Mouse (Mus musculus) megakaryocyte, embryonic 14.5 days (primary cell): Measurements from ENCODE around the gene Phf13. TPM values are rescaled to one million over a fixed set of nuclear protein-coding genes. Genes with fewer than 3 reads are reported as not detected.

Experiments used
- H3K27me3 ChIP-seq: replicated peaks from 2 replicates; pipeline ENCODE3; 2012; ENCODE audit warnings: inconsistent platforms
- H3K36me3 ChIP-seq: replicated peaks from 2 replicates; pipeline ENCODE3; 2012; ENCODE audit warnings: low read length, inconsistent platforms, mixed read lengths
- H3K4me1 ChIP-seq: 2 replicates; pipeline ENCODE4 v1.6.1; 2012; ENCODE audit warnings: inconsistent platforms
- H3K4me3 ChIP-seq: replicated peaks from 2 replicates; pipeline ENCODE3; 2012; ENCODE audit warnings: moderate library complexity, mild to moderate bottlenecking, inconsistent platforms
- H3K9me3 ChIP-seq: 2 replicates; pipeline ENCODE4 v1.6.1; 2012; ENCODE audit warnings: inconsistent platforms
- FLI1 ChIP-seq: IDR thresholded peaks from 2 replicates; pipeline ENCODE4 v1.6.1; 2012; ENCODE audit warnings: low read length, inconsistent platforms, mixed read lengths
- GATA1 ChIP-seq: IDR thresholded peaks from 3 replicates; pipeline ENCODE4 v1.6.1; 2012; ENCODE audit warnings: mixed read lengths, low read length, inconsistent platforms, borderline replicate concordance
- polyA plus RNA-seq: library from polyadenylated mRNA; stranded (reverse); fragments of >175 nt; gene quantifications from 2 replicates; pipeline ENCODE4 v1.2.3, GENCODE M21; 2012; ENCODE audit warnings: low replicate concordance; ENCODE audit not compliant: insufficient read depth

Gene Phf13
- polyA plus RNA-seq, 1 experiment: 3.9 TPM

DNA sequence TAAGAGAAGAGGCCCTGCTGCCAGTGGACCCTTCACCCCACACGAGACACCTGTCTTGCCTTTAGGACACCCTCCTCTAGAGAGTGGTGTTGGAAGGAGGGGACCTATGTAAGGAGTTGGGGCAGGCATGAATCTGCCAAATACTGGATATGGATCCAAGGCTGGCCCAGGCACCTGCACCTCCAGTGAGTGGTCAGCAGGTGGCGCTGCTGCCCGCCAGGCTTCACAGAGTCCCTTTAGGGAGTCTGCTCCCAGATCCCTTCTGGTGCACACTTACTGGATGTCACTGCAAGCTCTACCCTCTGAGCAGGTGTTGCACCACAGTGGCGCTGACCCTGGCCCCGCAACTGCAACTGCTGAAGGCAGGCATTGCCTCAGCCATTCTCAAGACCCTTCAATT, 14.7 kb downstream of the Phf13 start:
- H3K36me3 ChIP-seq: peaks cover 91% of the 10 kb centered on the region
- H3K4me3 ChIP-seq: no peak overlapping the region
- TF ChIP-seq GATA1 (no peak), FLI1 (no peak)
- no peaks in the 10 kb centered on the region for H3K9me3 ChIP-seq
- no peaks in the 10 kb centered on the region for H3K27me3 ChIP-seq
- peaks cover 34% of the 10 kb centered on the region for H3K4me1 ChIP-seq

DNA sequence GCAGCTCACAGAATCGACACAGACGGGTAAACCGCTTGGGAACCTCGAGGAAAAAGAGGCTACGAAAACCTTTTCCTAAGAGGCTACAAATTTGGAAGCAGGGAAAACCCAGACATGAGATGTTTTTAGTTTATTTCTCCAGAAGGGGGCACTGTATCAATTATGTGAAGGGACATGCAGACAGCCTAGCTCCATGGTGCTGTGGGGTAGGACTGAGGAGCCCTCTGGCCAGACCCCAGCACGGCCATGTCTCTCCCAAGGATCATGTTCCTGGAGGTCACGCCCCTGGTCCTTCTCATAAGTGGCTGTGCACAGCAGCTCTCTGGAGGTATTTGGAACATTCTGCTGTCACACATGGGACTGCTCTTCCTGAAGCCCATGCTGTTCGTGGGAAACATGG, 15.4 kb downstream of the Phf13 start:
- Histone ChIP-seq H3K36me3 (peaks cover 90% of the 10 kb centered on the region), H3K4me1 (peaks cover 27% of the 10 kb centered on the region), H3K27me3 (no peaks in the 10 kb centered on the region), H3K9me3 (no peaks in the 10 kb centered on the region), H3K4me3 (no peak overlapping the region)
- TF ChIP-seq FLI1: no peak
- TF ChIP-seq GATA1: no peak

- Histone ChIP-seq H3K27me3 (no peaks in the 10 kb centered on the region), H3K4me3 (peak overlapping the region; percentile 3), H3K4me1 (peaks cover 20% of the 10 kb centered on the region), H3K9me3 (no peaks in the 10 kb centered on the region), H3K36me3 (peaks cover 94% of the 10 kb centered on the region)
- TF ChIP-seq FLI1 (no peak), GATA1 (no peak)
These were observed 18.3 kb downstream of the Phf13 start for GRCm38 (mm10) chr4:151977748-151978147.

GRCm38 (mm10) chr4:151975441-151975840, 20.6 kb downstream of the Phf13 start:
- no peaks in the 10 kb centered on the region for H3K9me3 ChIP-seq
- no peak overlapping the region for H3K4me3 ChIP-seq
- no peaks in the 10 kb centered on the region for H3K27me3 ChIP-seq
- peaks cover 14% of the 10 kb centered on the region for H3K4me1 ChIP-seq
- peaks cover 91% of the 10 kb centered on the region for H3K36me3 ChIP-seq
- TF ChIP-seq GATA1: no peak
- TF ChIP-seq FLI1: no peak

- TF ChIP-seq FLI1 (no peak), GATA1 (no peak)
- Histone ChIP-seq H3K4me1 (peaks cover 5% of the 10 kb centered on the region), H3K27me3 (no peaks in the 10 kb centered on the region), H3K36me3 (peaks cover 91% of the 10 kb centered on the region), H3K4me3 (no peak overlapping the region), H3K9me3 (no peaks in the 10 kb centered on the region)
These were observed 23.7 kb downstream of the Phf13 start for GRCm38 (mm10) chr4:151972221-151972967.

DNA sequence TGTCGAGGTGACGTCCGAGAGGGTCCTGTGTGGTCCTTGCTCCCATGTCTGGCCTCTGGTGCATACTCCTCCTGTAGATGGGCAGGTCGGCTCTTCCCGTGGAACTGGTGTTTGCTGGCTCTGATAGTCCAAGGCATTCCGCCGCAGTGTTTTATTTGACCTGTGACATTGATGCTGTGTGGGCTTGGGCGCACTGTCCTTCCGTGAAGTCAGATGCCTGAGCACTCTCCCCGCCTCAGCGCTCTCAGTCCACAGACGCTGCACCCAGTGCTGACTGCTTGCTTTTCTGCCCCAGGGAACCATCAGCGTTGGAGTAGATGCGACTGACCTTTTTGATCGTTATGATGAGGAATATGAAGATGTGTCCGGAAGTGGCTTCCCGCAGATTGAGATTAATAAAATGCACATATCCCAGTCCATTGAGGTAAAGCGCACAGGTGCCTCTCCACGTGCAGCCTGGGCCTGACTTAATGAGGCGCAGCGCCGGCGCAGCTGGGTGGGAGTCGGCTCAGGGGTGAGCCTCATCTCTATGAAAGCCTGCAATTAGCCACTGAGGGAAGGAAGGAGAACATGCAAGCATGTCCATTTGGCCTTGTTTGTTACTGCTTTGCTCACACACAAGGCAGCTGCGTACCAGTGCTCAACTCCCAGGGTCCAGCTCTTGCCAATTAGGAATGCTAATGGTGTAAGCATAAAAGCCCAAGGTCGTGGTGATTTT, 27.7 kb downstream of the Phf13 start:
- peaks cover 87% of the 10 kb centered on the region for H3K36me3 ChIP-seq
- H3K27me3 ChIP-seq: no peaks in the 10 kb centered on the region
- peaks cover 6% of the 10 kb centered on the region; the same call in 1 of the 2 replicates for H3K9me3 ChIP-seq
- TF ChIP-seq GATA1 (no peak), FLI1 (no peak)
- no peak overlapping the region for H3K4me3 ChIP-seq
- H3K4me1 ChIP-seq: peaks cover 9% of the 10 kb centered on the region

DNA sequence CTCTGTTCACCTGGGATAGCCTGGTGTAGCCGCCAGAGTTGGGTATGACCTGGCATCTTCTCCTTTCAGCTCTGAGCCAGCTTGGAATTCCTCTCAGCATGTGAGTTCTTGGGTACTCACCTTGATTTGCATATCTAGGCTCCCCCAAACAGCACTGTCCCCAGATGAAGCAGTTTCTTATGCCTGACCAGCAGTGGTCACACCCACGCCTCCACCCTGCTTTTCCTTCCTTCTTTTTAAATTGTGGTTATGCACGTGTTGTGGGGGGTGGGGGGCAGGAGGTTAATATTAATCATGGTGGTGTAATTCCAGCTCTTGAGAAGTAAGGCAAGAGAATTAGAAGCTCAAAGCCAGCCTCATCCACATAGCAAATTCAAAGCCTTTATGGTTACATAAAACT, 33.2 kb downstream of the Phf13 start:
- peaks cover 60% of the 10 kb centered on the region for H3K4me1 ChIP-seq
- TF ChIP-seq GATA1 (no peak), FLI1 (no peak)
- peak overlapping the region; percentile 9 for H3K4me3 ChIP-seq
- H3K9me3 ChIP-seq: peaks cover 6% of the 10 kb centered on the region; the same call in 1 of the 2 replicates
- peaks cover 80% of the 10 kb centered on the region for H3K36me3 ChIP-seq
- no peaks in the 10 kb centered on the region for H3K27me3 ChIP-seq

GRCm38 (mm10) chr4:151960513-151960854, 35.6 kb downstream of the Phf13 start:
- TF ChIP-seq FLI1: no peak
- peaks cover 6% of the 10 kb centered on the region; the same call in 1 of the 2 replicates for H3K9me3 ChIP-seq
- peak overlapping the region; percentile 81 for H3K4me3 ChIP-seq
- H3K36me3 ChIP-seq: peaks cover 83% of the 10 kb centered on the region
- no peaks in the 10 kb centered on the region for H3K27me3 ChIP-seq
- H3K4me1 ChIP-seq: peaks cover 78% of the 10 kb centered on the region

GRCm38 (mm10) chr4:151959849-151960512, 36.1 kb downstream of the Phf13 start:
- Histone ChIP-seq H3K4me3 (peak overlapping the region; percentile 81), H3K4me1 (peaks cover 78% of the 10 kb centered on the region)
- TF ChIP-seq GATA1: no peak
- no peak for TF ChIP-seq FLI1

DNA sequence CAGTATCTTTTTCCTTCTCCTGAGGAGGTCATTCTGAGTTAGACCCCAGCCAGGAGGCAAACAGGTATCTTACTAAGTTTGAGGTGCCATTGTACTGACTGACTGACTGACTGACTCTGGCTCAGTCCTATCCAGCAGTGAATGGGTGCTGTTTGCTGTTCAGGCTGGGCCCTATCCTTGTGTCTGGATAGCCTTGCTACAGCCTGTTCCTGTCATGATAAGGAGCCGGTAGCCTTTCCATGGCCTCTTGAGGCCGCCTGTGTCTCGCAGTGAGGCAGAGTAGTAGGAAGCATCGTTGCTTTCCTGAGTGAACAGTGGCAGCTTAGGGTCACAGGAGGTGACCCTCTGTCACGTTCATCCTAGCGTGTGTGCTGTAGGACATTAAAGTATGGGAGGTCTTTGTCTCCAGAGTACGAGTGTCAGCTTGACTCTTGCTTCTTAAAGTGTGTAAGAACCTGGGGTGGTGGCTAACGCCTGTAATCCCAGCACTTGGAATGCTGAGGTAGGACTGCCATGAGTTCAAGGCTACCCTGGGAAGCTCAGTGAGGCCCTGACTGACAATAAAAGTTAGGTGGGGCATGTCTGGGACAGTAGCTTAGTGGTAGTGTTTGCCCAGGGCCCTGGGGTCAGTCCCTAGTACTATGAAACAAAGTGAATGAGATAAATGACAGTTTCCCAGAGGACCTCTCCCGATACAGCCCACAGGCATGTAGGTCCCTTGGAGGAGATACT, 38.3 kb downstream of the Phf13 start:
- peaks cover 82% of the 10 kb centered on the region for H3K36me3 ChIP-seq
- H3K4me3 ChIP-seq: no peak overlapping the region
- TF ChIP-seq FLI1 (no peak), GATA1 (no peak)
- H3K27me3 ChIP-seq: no peaks in the 10 kb centered on the region
- H3K4me1 ChIP-seq: peaks cover 70% of the 10 kb centered on the region
- H3K9me3 ChIP-seq: no peaks in the 10 kb centered on the region

More at GRCm38 (mm10) chr4:151959849-151960512, 36.1 kb downstream of the Phf13 start:
- Histone ChIP-seq H3K9me3 (peaks cover 6% of the 10 kb centered on the region; the same call in 1 of the 2 replicates), H3K27me3 (no peaks in the 10 kb centered on the region), H3K36me3 (peaks cover 81% of the 10 kb centered on the region)
